Mouse (Mus musculus) intestine, postnatal 0 days (tissue): ENCODE measurements around the gene Asprv1. TPM values are rescaled to one million over a fixed set of nuclear protein-coding genes. Genes with fewer than 3 reads are reported as not detected.

Experiments used
- ATAC-seq: fragments of 200-750 bp; cut with Nextera tagmentation; 2 replicates; pipeline ENCODE4 v1.8.0; 2017; ENCODE audit warnings: mild to moderate bottlenecking, moderate TSS enrichment, moderate library complexity
- H3K27ac ChIP-seq: fragments of 300-500 bp; sonication (generic); 2 replicates; pipeline ENCODE4 v1.5.1; 2014; ENCODE audit warnings: mild to moderate bottlenecking, low read depth, low read length, moderate library complexity
- H3K27me3 ChIP-seq: fragments of 300-500 bp; sonication (generic); replicated peaks from 2 replicates; pipeline ENCODE4 v1.6.1; 2014; ENCODE audit warnings: low read length, mixed read lengths; ENCODE audit not compliant: control insufficient read depth, insufficient read depth
- H3K36me3 ChIP-seq: fragments of 300-500 bp; sonication (generic); 2 replicates; pipeline ENCODE4 v1.6.1; 2014; ENCODE audit warnings: mild to moderate bottlenecking, moderate library complexity; ENCODE audit not compliant: control insufficient read depth, insufficient read depth
- H3K4me1 ChIP-seq: fragments of 300-500 bp; sonication (generic); replicated peaks from 2 replicates; pipeline ENCODE4 v1.6.1; 2014; ENCODE audit warnings: antibody characterized with exemption, low read length, mixed read lengths; ENCODE audit not compliant: control insufficient read depth, insufficient read depth
- H3K4me2 ChIP-seq: fragments of 300-500 bp; sonication (generic); replicated peaks from 2 replicates; pipeline ENCODE4 v1.6.1; 2014; ENCODE audit warnings: low read depth, mild to moderate bottlenecking, moderate library complexity
- H3K4me3 ChIP-seq: fragments of 300-500 bp; sonication (generic); 2 replicates; pipeline ENCODE4 v1.5.1; 2014; ENCODE audit warnings: low read depth, low read length
- H3K9ac ChIP-seq: fragments of 300-500 bp; sonication (generic); 2 replicates; pipeline ENCODE4 v1.6.1; 2014; ENCODE audit warnings: mild to moderate bottlenecking, low read depth, low read length
- H3K9me3 ChIP-seq: fragments of 300-500 bp; sonication (generic); 2 replicates; pipeline ENCODE4 v1.6.1; 2016; ENCODE audit warnings: mixed run types; ENCODE audit not compliant: control insufficient read depth
- CTCF ChIP-seq: sonication (generic); IDR thresholded peaks from 2 replicates; pipeline ENCODE4 v1.5.1; 2016; ENCODE audit warnings: low read depth, mild to moderate bottlenecking, control low read depth, antibody characterized with exemption, moderate library complexity
- WGBS: fragments of 180-500 bp; shearing (Covaris S2); extraction: QIAGEN DNeasy Blood & Tissue Kit; methylation state at CpG from one replicate; pipeline ENCODE4 v1.1.7; 2014; 5-methylcytosine and 5-hydroxymethylcytosine counted together
- polyA plus RNA-seq: library from polyadenylated mRNA; unstranded; fragments of >200 nt; fragmentation: Nextera tagmentation; extraction: Ambion mirVana; gene quantifications from 2 replicates; pipeline ENCODE4 v1.2.1, GENCODE M21; 2015

The Asprv1 gene
- polyA plus RNA-seq, 1 experiment from 2014 or later, result 1.3 TPM

DNA sequence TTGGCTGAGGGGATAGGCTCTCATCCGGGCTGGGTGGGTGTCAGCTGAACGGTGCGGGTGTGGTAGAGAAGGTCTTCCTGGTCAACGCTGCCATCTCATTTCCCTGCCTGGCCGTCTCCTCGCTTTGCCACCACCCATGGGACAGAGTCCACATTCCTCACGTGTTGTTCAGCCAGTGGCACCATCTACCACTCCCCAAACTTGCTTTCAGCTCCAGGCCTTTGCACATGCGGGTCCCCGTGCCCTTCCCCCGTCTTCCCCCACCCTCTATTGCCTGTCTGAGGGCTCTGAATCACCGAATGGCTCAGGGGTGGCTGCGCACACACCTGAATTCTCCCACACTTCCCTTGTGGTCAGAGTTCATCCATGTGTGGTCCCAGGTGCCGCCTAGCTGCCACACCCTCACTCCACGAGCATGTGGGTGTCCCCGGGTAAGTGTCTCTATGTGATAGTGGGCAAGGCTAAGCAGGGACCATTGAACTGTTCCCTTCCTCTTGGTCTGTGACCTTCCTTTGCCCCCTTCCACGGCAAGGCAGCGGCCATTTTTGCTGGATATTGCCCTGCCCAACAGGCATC is 32.0 kb upstream of the Asprv1 start:
- TF ChIP-seq CTCF, result peak; percentile 45
- Histone ChIP-seq H3K4me1 (0 out of 2 replicates have a peak, but pooled peaks cover 10% of the 10 kb centered on the region), H3K9ac (peak overlapping the region; percentile 53), H3K9me3 (no peaks in the 10 kb centered on the region), H3K4me3 (peak overlapping the region; percentile 30), H3K4me2 (peak overlapping the region; percentile 60), H3K36me3 (no peaks in the 10 kb centered on the region), H3K27me3 (no peaks in the 10 kb centered on the region), H3K27ac (peak overlapping the region; percentile 89)
- WGBS, result 46% methylated on average over 17 of the region's 17 CpGs
- peak; percentile 76 for ATAC-seq

- H3K36me3 ChIP-seq, result no peaks in the 10 kb centered on the region
- no peaks in the 10 kb centered on the region for H3K9me3 ChIP-seq
- H3K4me1 ChIP-seq, result 0 out of 2 replicates have a peak, but pooled peaks cover 10% of the 10 kb centered on the region
- no peak overlapping the region for H3K9ac ChIP-seq
- H3K4me2 ChIP-seq, result no peak overlapping the region
- TF ChIP-seq CTCF, result no peak
- H3K27ac ChIP-seq, result peak overlapping the region; percentile 75; the same call in 1 of the 2 replicates
- H3K4me3 ChIP-seq, result no peak overlapping the region
- ATAC-seq, result peak; percentile 63
- WGBS, result 61% methylated on average over 5 of the region's 5 CpGs
- H3K27me3 ChIP-seq, result no peaks in the 10 kb centered on the region
These were observed 29.2 kb upstream of the Asprv1 start for GRCm38 (mm10) chr6:86598742-86599193.

GRCm38 (mm10) chr6:86599197-86599596 is 28.8 kb upstream of the Asprv1 start:
- 0 out of 2 replicates have a peak, but pooled peaks cover 10% of the 10 kb centered on the region for H3K4me1 ChIP-seq
- H3K27ac ChIP-seq, result peak overlapping the region; percentile 75; the same call in 1 of the 2 replicates
- no peak overlapping the region for H3K4me2 ChIP-seq
- ATAC-seq, result 0 out of 2 replicates have a peak, but pooled peaks have one; percentile 9
- H3K9me3 ChIP-seq, result no peaks in the 10 kb centered on the region
- H3K9ac ChIP-seq, result no peak overlapping the region
- no peak overlapping the region for H3K4me3 ChIP-seq
- TF ChIP-seq CTCF, result peak; percentile 93
- no peaks in the 10 kb centered on the region for H3K27me3 ChIP-seq
- 21% methylated on average over 4 of the region's 4 CpGs for WGBS
- H3K36me3 ChIP-seq, result no peaks in the 10 kb centered on the region

GRCm38 (mm10) chr6:86599951-86600414 is 28.0 kb upstream of the Asprv1 start:
- Histone ChIP-seq H3K9me3 (no peaks in the 10 kb centered on the region), H3K27me3 (no peaks in the 10 kb centered on the region), H3K4me3 (no peak overlapping the region), H3K9ac (no peak overlapping the region), H3K4me2 (0 out of 2 replicates have a peak overlapping the region, but pooled peaks have one; percentile 21), H3K36me3 (no peaks in the 10 kb centered on the region), H3K27ac (peak overlapping the region; percentile 75; the same call in 1 of the 2 replicates), H3K4me1 (0 out of 2 replicates have a peak, but pooled peaks cover 10% of the 10 kb centered on the region)
- 11% methylated on average over 6 of the region's 6 CpGs for WGBS
- TF ChIP-seq CTCF, result no peak
- ATAC-seq, result no peak

- no peaks in the 10 kb centered on the region; the same call in 1 of the 2 replicates for H3K36me3 ChIP-seq
- no peak overlapping the region for H3K4me2 ChIP-seq
- peak; percentile 86 for ATAC-seq
- H3K9me3 ChIP-seq, result no peaks in the 10 kb centered on the region
- no peak overlapping the region for H3K4me3 ChIP-seq
- H3K4me1 ChIP-seq, result peaks cover 12% of the 10 kb centered on the region; the same call in 1 of the 2 replicates
- TF ChIP-seq CTCF, result 0 out of 2 replicates have a peak, but pooled peaks have one; percentile 18
- 38% methylated on average over 7 of the region's 7 CpGs for WGBS
- no peaks in the 10 kb centered on the region for H3K27me3 ChIP-seq
- peak overlapping the region; percentile 74 for H3K27ac ChIP-seq
- no peak overlapping the region for H3K9ac ChIP-seq
These were observed 22.7 kb upstream of the Asprv1 start for GRCm38 (mm10) chr6:86605260-86605659.

GRCm38 (mm10) chr6:86606289-86606688 is 21.7 kb upstream of the Asprv1 start:
- ATAC-seq, result no peak
- Histone ChIP-seq H3K27me3 (no peaks in the 10 kb centered on the region), H3K4me3 (no peak overlapping the region), H3K4me2 (no peak overlapping the region), H3K4me1 (peaks cover 11% of the 10 kb centered on the region; the same call in 1 of the 2 replicates), H3K9me3 (no peaks in the 10 kb centered on the region), H3K36me3 (no peaks in the 10 kb centered on the region; the same call in 1 of the 2 replicates), H3K27ac (no peak overlapping the region), H3K9ac (no peak overlapping the region)
- no peak for TF ChIP-seq CTCF
- WGBS, result 76% methylated on average over 4 of the region's 4 CpGs
